8 mouse cellular contexts compared by ENCODE assay signal in the genomic region with DNA sequence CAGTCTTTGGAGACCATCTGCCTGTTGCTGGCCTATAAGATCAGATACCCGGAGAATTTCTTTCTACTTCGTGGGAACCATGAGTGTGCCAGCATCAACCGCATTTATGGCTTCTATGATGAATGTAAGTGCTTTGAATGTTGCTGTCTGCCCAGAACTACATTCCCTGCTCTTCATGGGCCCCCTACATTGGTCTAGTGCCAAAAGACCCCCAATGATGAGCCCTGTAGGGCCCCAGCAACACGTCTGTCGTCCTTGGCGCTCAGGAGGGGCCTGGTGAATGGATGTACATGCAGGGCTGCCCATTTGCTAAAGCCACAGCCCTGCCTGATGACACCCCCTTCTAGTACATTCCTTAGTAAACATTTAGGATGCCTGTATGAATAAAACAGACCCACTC. TPM values are rescaled to one million over a fixed set of nuclear protein-coding genes. Genes with fewer than 3 reads are reported as not detected.
A peak's percentile ranks its signal among the peaks of the same experiment; 100 is the strongest.
DNase-seq lines count a peak whose midpoint lies in the region; ATAC-seq and TF ChIP-seq lines count a peak whose summit lies in the region.

No protein-coding gene starts in this region.

- H3K4me2 ChIP-seq in embryonic facial prominence, embryonic 13.5 days = peak overlapping the region; percentile 95
- H3K4me2 ChIP-seq in hindbrain, postnatal 0 days (ENCODE audit: low read depth, low read length) = peak overlapping the region; percentile 82
- peak overlapping the region; percentile 88 for H3K4me2 ChIP-seq in midbrain, postnatal 0 days (ENCODE audit: low read depth, low read length, poor library complexity, severe bottlenecking)

- no peaks in the 10 kb centered on the region for H3K9me3 ChIP-seq in embryonic facial prominence, embryonic 13.5 days
- H3K9me3 ChIP-seq in hindbrain, postnatal 0 days (ENCODE audit: low read length) = no peaks in the 10 kb centered on the region
- H3K9me3 ChIP-seq in midbrain, postnatal 0 days (ENCODE audit: low read length) = no peaks in the 10 kb centered on the region

- no peak for DNase-seq in layer of hippocampus, adult 2 months (ENCODE audit: low spot score in 2 of 2)
- no peak for DNase-seq in layer of hippocampus, adult 9-10 months (ENCODE audit: low spot score)
- no peak for DNase-seq in hindbrain, postnatal 0 days (ENCODE audit: low spot score)
- DNase-seq in midbrain, postnatal 0 days (ENCODE audit: low spot score) = no peak
- DNase-seq in gastrocnemius, adult 18-20 months (ENCODE audit: low spot score) = no peak
- no peak for DNase-seq in gastrocnemius, postnatal 4 days (ENCODE audit: low spot score in 2 of 2)
- no peak for DNase-seq in T-cell, adult 2 months (ENCODE audit: low spot score)

- TF ChIP-seq CTCF in layer of hippocampus, adult 2 months (conservative IDR thresholded peaks at IDR 0.05) = no peak
- TF ChIP-seq CTCF in hindbrain, postnatal 0 days (IDR thresholded peaks at IDR 0.05; ENCODE audit: low read depth) = no peak
- no peak for TF ChIP-seq CTCF in midbrain, postnatal 0 days (IDR thresholded peaks at IDR 0.05)

- peaks cover 39% of the 10 kb centered on the region for H3K4me1 ChIP-seq in embryonic facial prominence, embryonic 13.5 days
- H3K4me1 ChIP-seq in hindbrain, postnatal 0 days (ENCODE audit: insufficient read depth, low read length) = peaks cover 10% of the 10 kb centered on the region
- H3K4me1 ChIP-seq in midbrain, postnatal 0 days (ENCODE audit: insufficient read depth, low read length) = peaks cover 10% of the 10 kb centered on the region

- peaks cover 51% of the 10 kb centered on the region for H3K36me3 ChIP-seq in embryonic facial prominence, embryonic 13.5 days
- H3K36me3 ChIP-seq in hindbrain, postnatal 0 days (ENCODE audit: insufficient read depth, low read length) = peaks cover 26% of the 10 kb centered on the region; the same call in 1 of the 2 replicates
- H3K36me3 ChIP-seq in midbrain, postnatal 0 days (ENCODE audit: insufficient read depth, low read length) = peaks cover 36% of the 10 kb centered on the region

- H3K27me3 ChIP-seq in embryonic facial prominence, embryonic 13.5 days = no peaks in the 10 kb centered on the region
- H3K27me3 ChIP-seq in hindbrain, postnatal 0 days (ENCODE audit: insufficient read depth, low read length) = no peaks in the 10 kb centered on the region
- no peaks in the 10 kb centered on the region for H3K27me3 ChIP-seq in midbrain, postnatal 0 days (ENCODE audit: insufficient read depth, low read length)

- ATAC-seq in embryonic facial prominence, embryonic 13.5 days (ENCODE audit: insufficient number of reproducible peaks, insufficient read depth, low FRiP score, low TSS enrichment, low read depth) = no peak
- no peak for ATAC-seq in hindbrain, postnatal 0 days
- no peak for ATAC-seq in midbrain, postnatal 0 days (ENCODE audit: low FRiP score)

- 60% methylated on average over 6 of the region's 6 CpGs for WGBS in embryonic facial prominence, embryonic 13.5 days
- WGBS in hindbrain, postnatal 0 days = 41% methylated on average over 6 of the region's 6 CpGs
- WGBS in midbrain, postnatal 0 days = 51% methylated on average over 6 of the region's 6 CpGs

- H3K9ac ChIP-seq in embryonic facial prominence, embryonic 13.5 days = peak overlapping the region; percentile 99
- peak overlapping the region; percentile 99 for H3K9ac ChIP-seq in hindbrain, postnatal 0 days (replicated peaks; ENCODE audit: low read length)
- peak overlapping the region; percentile 100 for H3K9ac ChIP-seq in midbrain, postnatal 0 days (replicated peaks; ENCODE audit: low read length, poor library complexity, severe bottlenecking)

- H3K27ac ChIP-seq in layer of hippocampus, adult 2 months = peak overlapping the region; percentile 99
- peak overlapping the region; percentile 93; the same call in 1 of the 2 replicates for H3K27ac ChIP-seq in embryonic facial prominence, embryonic 13.5 days
- H3K27ac ChIP-seq in hindbrain, postnatal 0 days = peak overlapping the region; percentile 94; the same call in 1 of the 2 replicates
- peak overlapping the region; percentile 94; the same call in 1 of the 2 replicates for H3K27ac ChIP-seq in midbrain, postnatal 0 days (ENCODE audit: low read depth, low read length)

- H3K4me3 ChIP-seq in layer of hippocampus, adult 2 months = peak overlapping the region; percentile 88
- H3K4me3 ChIP-seq in embryonic facial prominence, embryonic 13.5 days = peak overlapping the region; percentile 89
- peak overlapping the region; percentile 93 for H3K4me3 ChIP-seq in hindbrain, postnatal 0 days (ENCODE audit: low read length)
- peak overlapping the region; percentile 94 for H3K4me3 ChIP-seq in midbrain, postnatal 0 days (ENCODE audit: low read depth, low read length)

RNA-seq across cellular contexts. Expression of a gene that starts 1.3 kb away (rescaled TPM):
- 100 to 1,000 TPM; 263 to 276 TPM for total RNA-seq in layer of hippocampus, adult 2 months (2021)
- 788 and 789 TPM in 2 replicates for polyA plus RNA-seq in embryonic facial prominence, embryonic 13.5 days (2015; fragmentation: Nextera tagmentation; extraction: Ambion mirVana)
- total RNA-seq in hindbrain, postnatal 0 days (2014; rRNA removed) = 502 and 597 TPM in 2 replicates
- 564 and 571 TPM in 2 replicates for polyA plus RNA-seq in hindbrain, postnatal 0 days (2015; fragmentation: Nextera tagmentation; extraction: Ambion mirVana)
- total RNA-seq in midbrain, postnatal 0 days (2014; rRNA removed) = 535 and 592 TPM in 2 replicates
- 510 and 531 TPM in 2 replicates for polyA plus RNA-seq in midbrain, postnatal 0 days (2015; fragmentation: Nextera tagmentation; extraction: Ambion mirVana)
- total RNA-seq in gastrocnemius, adult 18-20 months (2021) = 100 to 1,000 TPM; 200 to 201 TPM
- 100 to 1,000 TPM; 432 to 472 TPM for total RNA-seq in gastrocnemius, postnatal 4 days (2021)

RNA-seq across cellular contexts. Expression of a gene that starts 2.0 kb away (rescaled TPM):
- 1 to 10 TPM in 1 of 2 experiments, under 1 TPM in 1; 0.91 to 1.0 TPM for total RNA-seq in layer of hippocampus, adult 2 months (2021)
- 1.8 and 3.1 TPM in 2 replicates for polyA plus RNA-seq in embryonic facial prominence, embryonic 13.5 days (2015; fragmentation: Nextera tagmentation; extraction: Ambion mirVana)
- 2.7 and 3.8 TPM in 2 replicates for total RNA-seq in hindbrain, postnatal 0 days (2014; rRNA removed)
- 0.95 and 1.4 TPM in 2 replicates for polyA plus RNA-seq in hindbrain, postnatal 0 days (2015; fragmentation: Nextera tagmentation; extraction: Ambion mirVana)
- total RNA-seq in midbrain, postnatal 0 days (2014; rRNA removed) = 0.49 and 1.9 TPM in 2 replicates
- polyA plus RNA-seq in midbrain, postnatal 0 days (2015; fragmentation: Nextera tagmentation; extraction: Ambion mirVana) = 1.2 and 1.6 TPM in 2 replicates
- total RNA-seq in gastrocnemius, adult 18-20 months (2021) = 1 to 10 TPM; 5.5 to 5.9 TPM
- 1 to 10 TPM; 5.1 to 5.2 TPM for total RNA-seq in gastrocnemius, postnatal 4 days (2021)

RNA-seq across cellular contexts. Expression of a gene that starts 8.3 kb away (rescaled TPM):
- 1 to 10 TPM; 8.1 to 8.7 TPM for total RNA-seq in layer of hippocampus, adult 2 months (2021)
- polyA plus RNA-seq in embryonic facial prominence, embryonic 13.5 days (2015; fragmentation: Nextera tagmentation; extraction: Ambion mirVana) = 34.1 and 37.3 TPM in 2 replicates
- total RNA-seq in hindbrain, postnatal 0 days (2014; rRNA removed) = 15.8 and 25.8 TPM in 2 replicates
- polyA plus RNA-seq in hindbrain, postnatal 0 days (2015; fragmentation: Nextera tagmentation; extraction: Ambion mirVana) = 13.7 and 14.6 TPM in 2 replicates
- total RNA-seq in midbrain, postnatal 0 days (2014; rRNA removed) = 18.0 and 22.8 TPM in 2 replicates
- 14.7 and 17.0 TPM in 2 replicates for polyA plus RNA-seq in midbrain, postnatal 0 days (2015; fragmentation: Nextera tagmentation; extraction: Ambion mirVana)
- total RNA-seq in gastrocnemius, adult 18-20 months (2021) = 1 to 10 TPM; 2.6 to 2.8 TPM
- total RNA-seq in gastrocnemius, postnatal 4 days (2021) = 1 to 10 TPM; 7.3 to 8.3 TPM

RNA-seq across cellular contexts. Expression of a gene that starts 17.9 kb away (rescaled TPM):
- total RNA-seq in layer of hippocampus, adult 2 months (2021) = 1 to 10 TPM; 6.6 to 8.9 TPM
- polyA plus RNA-seq in embryonic facial prominence, embryonic 13.5 days (2015; fragmentation: Nextera tagmentation; extraction: Ambion mirVana) = 1.7 and 3.0 TPM in 2 replicates
- 5.5 and 8.3 TPM in 2 replicates for total RNA-seq in hindbrain, postnatal 0 days (2014; rRNA removed)
- 7.1 and 7.5 TPM in 2 replicates for polyA plus RNA-seq in hindbrain, postnatal 0 days (2015; fragmentation: Nextera tagmentation; extraction: Ambion mirVana)
- 4.4 and 6.6 TPM in 2 replicates for total RNA-seq in midbrain, postnatal 0 days (2014; rRNA removed)
- polyA plus RNA-seq in midbrain, postnatal 0 days (2015; fragmentation: Nextera tagmentation; extraction: Ambion mirVana) = 6.7 and 6.9 TPM in 2 replicates
- total RNA-seq in gastrocnemius, adult 18-20 months (2021) = 10 to 100 TPM; 21.8 to 30.3 TPM
- total RNA-seq in gastrocnemius, postnatal 4 days (2021) = 10 to 100 TPM; 65.5 to 69.4 TPM

RNA-seq across cellular contexts. Expression of a gene that starts 20.9 kb away (rescaled TPM):
- total RNA-seq in layer of hippocampus, adult 2 months (2021) = under 1 TPM; 0.61 to 0.76 TPM
- 11.1 and 11.5 TPM in 2 replicates for polyA plus RNA-seq in embryonic facial prominence, embryonic 13.5 days (2015; fragmentation: Nextera tagmentation; extraction: Ambion mirVana)
- 0.42 and 3.8 TPM in 2 replicates for total RNA-seq in hindbrain, postnatal 0 days (2014; rRNA removed)
- 0.83 TPM in 2 replicates for polyA plus RNA-seq in hindbrain, postnatal 0 days (2015; fragmentation: Nextera tagmentation; extraction: Ambion mirVana)
- total RNA-seq in midbrain, postnatal 0 days (2014; rRNA removed) = 0.99 and 1.2 TPM in 2 replicates
- polyA plus RNA-seq in midbrain, postnatal 0 days (2015; fragmentation: Nextera tagmentation; extraction: Ambion mirVana) = 0.28 and 0.44 TPM in 2 replicates
- under 1 TPM; 0.34 to 0.47 TPM for total RNA-seq in gastrocnemius, adult 18-20 months (2021)
- total RNA-seq in gastrocnemius, postnatal 4 days (2021) = 1 to 10 TPM; 1.6 to 2.7 TPM
